Mouse (Mus musculus) G1E (cell line): ENCODE data around the gene Krt1.

Experiments used
- CTCF ChIP-seq: IDR thresholded peaks from 2 replicates; pipeline ENCODE4 v1.5.1; 2012; ENCODE audit warnings: low read depth, low read length, inconsistent platforms, mixed read lengths
- GATA1 ChIP-seq: IDR thresholded peaks from 2 replicates; pipeline ENCODE4 v1.6.1; 2012; ENCODE audit warnings: borderline replicate concordance, low read length, inconsistent platforms, mixed read lengths
- GATA2 ChIP-seq: IDR thresholded peaks from 2 replicates; pipeline ENCODE4 v1.6.1; 2012; ENCODE audit warnings: low read depth, low read length, inconsistent platforms, borderline replicate concordance

DNA sequence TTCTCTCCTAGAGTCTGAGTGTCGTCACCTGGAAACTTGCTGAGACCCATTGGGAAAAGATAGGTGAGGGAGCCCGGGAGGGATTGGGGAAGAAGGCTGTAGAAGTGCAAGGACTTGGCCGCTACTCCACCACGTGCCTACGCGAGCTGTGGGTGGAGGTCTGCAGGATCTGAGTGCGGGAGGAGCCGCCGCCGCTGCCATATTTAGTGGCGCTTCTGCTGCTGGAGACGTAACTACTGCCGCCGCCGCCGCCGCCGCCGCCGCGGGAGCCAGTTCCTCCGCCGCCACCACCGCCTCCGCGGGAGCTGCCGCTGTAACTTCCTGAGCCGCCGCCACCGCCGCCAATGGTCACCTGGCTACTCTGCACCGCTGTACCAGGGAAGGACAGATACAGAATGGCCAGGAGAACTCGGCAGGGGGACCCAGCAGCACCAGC, 9.2 kb upstream of the Krt1 start:
- no peak for TF ChIP-seq GATA1
- TF ChIP-seq CTCF, result no peak
- TF ChIP-seq GATA2, result no peak
